Mouse (Mus musculus) mesoderm, embryonic 11.5 days (tissue): ENCODE measurements around the gene Zfp174.
"Not testable (repeated sequence)": the region's sequence is repeated elsewhere in the genome, so short reads cannot be mapped to it uniquely, and the experiment has no call there.

Experiments
- DNase-seq: peaks from one replicate; pipeline ENCODE4 v3.0.0-alpha.2; 2012; ENCODE audit warnings: low read depth, low spot score

The Zfp174 gene

GRCm38 (mm10) chr16:3846711-3847518, at the start of gene Zfp174:
TSS of gene Zfp174 (plus strand) at chr16:3847268.
- peak; percentile 95 for DNase-seq

- DNase-seq: no peak
Measured at GRCm38 (mm10) chr16:3808176-3808575, 38.9 kb upstream of the Zfp174 start.

GRCm38 (mm10) chr16:3814667-3815066, 32.4 kb upstream of the Zfp174 start:
- not testable (repeated sequence) for DNase-seq

- no peak for DNase-seq
Measured at GRCm38 (mm10) chr16:3820202-3820601, 26.9 kb upstream of the Zfp174 start.

- no peak for DNase-seq
Measured at GRCm38 (mm10) chr16:3828021-3828420, 19.0 kb upstream of the Zfp174 start.

GRCm38 (mm10) chr16:3829727-3830126, 17.3 kb upstream of the Zfp174 start:
- no peak for DNase-seq

GRCm38 (mm10) chr16:3830588-3831109, 16.4 kb upstream of the Zfp174 start, which contains the start of gene Olfr15:
TSS of gene Olfr15 (plus strand) at chr16:3830878.
- DNase-seq: no peak

GRCm38 (mm10) chr16:3835461-3835860, 11.6 kb upstream of the Zfp174 start:
- DNase-seq: no peak

GRCm38 (mm10) chr16:3839157-3839885, 7.7 kb upstream of the Zfp174 start:
- DNase-seq: no peak

GRCm38 (mm10) chr16:3842989-3843388, 4.1 kb upstream of the Zfp174 start:
- DNase-seq: peak; percentile 8

- no peak for DNase-seq
Measured at GRCm38 (mm10) chr16:3843796-3844195, 3.3 kb upstream of the Zfp174 start.

- no peak for DNase-seq
Measured at GRCm38 (mm10) chr16:3847871-3848270, 803 bp downstream of the Zfp174 start.

GRCm38 (mm10) chr16:3848416-3848815, 1.3 kb downstream of the Zfp174 start:
- no peak for DNase-seq

GRCm38 (mm10) chr16:3851301-3851700, 4.2 kb downstream of the Zfp174 start:
- not testable (repeated sequence) for DNase-seq

- no peak for DNase-seq
Measured at GRCm38 (mm10) chr16:3852586-3852985, 5.5 kb downstream of the Zfp174 start.

- no peak for DNase-seq
Measured at GRCm38 (mm10) chr16:3854437-3855182, 7.5 kb downstream of the Zfp174 start.

GRCm38 (mm10) chr16:3855776-3856175, 8.7 kb downstream of the Zfp174 start:
- DNase-seq: no peak

- no peak for DNase-seq
Measured at GRCm38 (mm10) chr16:3859254-3859653, 12.2 kb downstream of the Zfp174 start.

GRCm38 (mm10) chr16:3871815-3872214, 24.7 kb downstream of the Zfp174 start:
- no peak for DNase-seq

GRCm38 (mm10) chr16:3872216-3873047, 25.4 kb downstream of the Zfp174 start, which contains the start of gene Naa60:
TSS of gene Naa60 (plus strand) at chr16:3872375.
- DNase-seq: peak; percentile 94

- DNase-seq: no peak
Measured at GRCm38 (mm10) chr16:3876346-3876745, 29.3 kb downstream of the Zfp174 start.
